Mouse (Mus musculus): Measurements from ENCODE around the gene Eef1a2.

Eef1a2 gene

DNA sequence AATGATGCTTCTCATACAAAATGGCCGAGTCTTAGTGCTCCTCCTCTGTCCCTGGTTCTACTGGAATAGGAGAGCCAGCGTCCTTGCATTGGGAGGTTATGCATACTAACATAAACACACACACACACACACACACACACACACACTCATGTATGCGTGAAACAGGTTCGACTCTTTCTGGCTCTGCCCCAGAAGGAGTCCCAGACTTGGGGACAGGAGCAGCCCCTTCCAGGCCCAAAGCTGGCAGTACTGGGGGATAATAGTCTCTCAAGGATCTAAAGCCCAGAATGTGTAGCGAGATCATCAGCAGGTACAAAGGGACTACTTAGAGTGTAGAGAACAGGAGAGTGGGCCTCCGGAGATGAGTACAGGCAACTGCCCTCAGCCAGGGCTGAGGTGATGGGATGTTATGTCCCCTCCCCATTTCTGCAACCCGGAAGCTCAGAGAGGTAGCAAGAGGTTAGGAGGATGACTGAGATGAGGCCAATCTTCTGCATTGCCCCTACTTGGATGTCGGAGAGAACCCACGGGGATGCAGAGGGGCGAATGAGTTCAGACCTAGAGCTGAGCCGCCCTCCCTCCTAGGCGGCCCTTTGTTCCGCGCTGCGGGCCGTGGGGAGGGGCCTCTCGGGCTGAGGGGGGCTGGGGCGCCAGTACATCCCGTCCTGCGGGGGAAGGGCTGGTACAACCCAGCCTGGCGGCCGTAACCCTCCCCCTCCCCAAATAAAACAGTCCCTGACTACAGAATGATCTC is 22.8 kb downstream of the Eef1a2 start:
- DNase-seq (ENCODE audit: low spot score in 2 of 2), result no peak

GRCm38 (mm10) chr2:181130245-181130644 is 26.6 kb downstream of the Eef1a2 start:
- DNase-seq (ENCODE audit: low spot score in 2 of 2), result no peak

GRCm38 (mm10) chr2:181128963-181129362 is 27.9 kb downstream of the Eef1a2 start:
- no peak for DNase-seq (ENCODE audit: low spot score in 2 of 2)

DNA sequence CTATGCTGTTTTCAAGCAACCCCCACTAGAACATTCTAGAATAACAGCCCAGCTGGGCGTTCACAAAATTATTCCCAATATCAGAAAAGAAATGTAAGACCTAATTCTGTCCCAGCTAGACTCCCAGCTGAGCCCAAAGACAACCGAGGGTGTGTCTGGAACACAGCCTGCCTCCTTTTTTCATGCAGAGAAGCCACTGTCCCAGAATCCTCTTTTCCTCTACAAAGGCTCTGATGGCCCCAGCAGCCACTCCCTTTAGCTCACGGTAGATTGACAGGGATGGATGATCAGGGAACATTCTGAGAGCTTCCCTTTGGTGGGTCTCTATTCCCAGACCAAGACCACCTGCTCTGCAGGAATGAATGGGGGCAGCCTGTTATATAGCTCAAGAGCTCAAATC is 29.0 kb downstream of the Eef1a2 start:
- no peak for DNase-seq (ENCODE audit: low spot score in 2 of 2)

GRCm38 (mm10) chr2:181125726-181126455 is 30.9 kb downstream of the Eef1a2 start:
- DNase-seq (ENCODE audit: low spot score in 2 of 2), result no peak

DNA sequence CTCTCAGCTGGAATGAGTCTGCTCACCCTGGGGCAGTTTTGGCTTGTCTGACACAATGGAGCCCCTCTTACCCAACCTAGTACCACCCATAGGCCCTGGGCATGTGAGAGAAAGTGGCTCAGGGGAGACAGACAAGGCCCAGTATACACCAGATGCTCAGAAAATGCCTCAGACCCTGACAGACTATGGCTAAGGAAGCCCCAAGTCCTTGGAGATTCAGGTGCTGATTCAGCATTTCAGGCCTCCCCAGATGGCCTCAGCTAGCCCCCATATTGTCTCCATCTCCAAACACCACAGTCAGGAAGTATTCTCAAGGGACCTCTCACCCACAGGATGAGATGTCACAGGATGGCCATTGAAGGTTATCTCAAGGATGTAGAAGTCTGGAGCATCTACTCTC is 34.2 kb downstream of the Eef1a2 start:
- DNase-seq (ENCODE audit: low spot score in 2 of 2), result no peak

DNA sequence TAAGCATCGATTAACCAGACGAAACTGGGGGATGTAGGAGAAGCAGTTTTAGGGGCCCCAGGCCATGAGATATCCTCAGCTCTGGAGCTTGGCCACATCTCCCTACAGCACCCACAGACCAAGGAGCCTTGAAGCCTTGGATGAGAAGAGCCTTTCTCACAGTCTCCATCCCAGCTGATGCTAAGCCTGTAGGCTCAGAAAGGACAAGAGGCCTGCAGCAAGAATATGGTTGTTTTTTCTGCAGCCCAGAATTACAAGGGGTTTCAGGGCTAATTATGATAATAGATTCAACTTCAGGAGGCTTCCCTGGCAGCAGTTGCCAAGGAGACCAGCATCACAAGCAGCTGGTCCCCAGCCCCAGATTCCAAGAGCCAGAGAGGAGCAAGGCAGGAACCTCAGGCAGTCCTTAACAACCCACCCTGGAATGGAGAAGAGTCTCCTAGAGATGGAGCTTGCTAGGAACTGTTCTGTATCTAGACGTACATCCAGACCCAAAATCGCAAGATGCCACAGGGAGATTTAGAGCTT is 35.8 kb downstream of the Eef1a2 start:
- no peak for DNase-seq (ENCODE audit: low spot score in 2 of 2)

DNA sequence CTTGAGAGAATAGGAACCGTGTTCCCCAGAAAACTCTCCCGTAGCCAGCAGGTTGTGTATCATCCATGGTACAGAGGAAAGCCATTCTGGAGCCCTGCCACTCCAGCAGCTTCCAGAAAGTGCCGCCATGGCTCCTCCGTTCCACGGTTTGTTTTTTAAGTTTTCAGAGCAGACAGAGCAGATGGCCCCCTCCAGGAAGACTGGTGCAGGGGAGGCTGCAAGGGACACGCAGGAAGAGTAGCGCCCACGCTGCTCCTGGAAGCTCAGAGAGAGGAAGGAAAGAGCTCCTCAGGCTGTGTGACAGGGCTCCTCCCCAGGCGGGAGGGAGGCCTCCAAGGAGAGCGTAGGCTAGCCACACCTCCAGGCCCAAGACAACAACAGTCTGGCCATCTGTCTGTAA is 36.9 kb downstream of the Eef1a2 start:
- no peak for DNase-seq (ENCODE audit: low spot score in 2 of 2)

- no peak for DNase-seq (ENCODE audit: low spot score in 2 of 2)
Measured at GRCm38 (mm10) chr2:181116436-181116835, 40.4 kb downstream of the Eef1a2 start.

- no peak for DNase-seq (ENCODE audit: low spot score in 2 of 2)
Measured at GRCm38 (mm10) chr2:181115367-181115766, 41.4 kb downstream of the Eef1a2 start.

DNA sequence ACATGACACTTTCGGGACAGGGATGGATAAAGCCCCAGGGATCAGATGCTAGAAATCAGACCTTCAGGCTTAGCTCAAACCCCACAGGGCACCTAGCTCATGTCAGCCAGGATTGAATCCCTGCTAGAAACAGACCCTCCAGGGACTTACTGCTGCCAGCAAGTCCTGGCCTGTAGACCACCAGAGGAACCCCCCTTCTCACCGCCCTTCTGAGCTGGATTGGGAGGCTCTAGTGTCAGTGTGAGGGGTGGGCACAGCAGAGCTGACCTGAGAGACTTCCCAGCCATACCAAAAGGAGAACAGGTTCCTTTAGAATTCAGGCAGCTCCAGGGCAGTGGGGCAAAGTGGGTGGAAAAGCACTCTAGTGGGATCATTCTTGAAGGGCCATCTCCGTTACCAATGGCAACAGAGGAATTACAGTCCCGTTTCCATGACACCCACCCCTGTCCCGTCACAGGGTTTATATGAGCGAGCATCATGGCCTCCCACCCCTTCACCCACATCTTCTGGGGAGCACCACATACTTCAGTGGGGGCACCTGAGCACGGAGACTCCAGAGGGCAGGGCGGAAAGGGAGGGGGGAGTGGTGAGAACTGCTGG is 43.0 kb downstream of the Eef1a2 start:
- no peak for DNase-seq (ENCODE audit: low spot score in 2 of 2)

- DNase-seq (ENCODE audit: low spot score in 2 of 2), result no peak
Measured at GRCm38 (mm10) chr2:181111665-181112064, 45.1 kb downstream of the Eef1a2 start.

- no peak for DNase-seq (ENCODE audit: low spot score in 2 of 2)
Measured at GRCm38 (mm10) chr2:181104111-181104510, 52.7 kb downstream of the Eef1a2 start.

DNA sequence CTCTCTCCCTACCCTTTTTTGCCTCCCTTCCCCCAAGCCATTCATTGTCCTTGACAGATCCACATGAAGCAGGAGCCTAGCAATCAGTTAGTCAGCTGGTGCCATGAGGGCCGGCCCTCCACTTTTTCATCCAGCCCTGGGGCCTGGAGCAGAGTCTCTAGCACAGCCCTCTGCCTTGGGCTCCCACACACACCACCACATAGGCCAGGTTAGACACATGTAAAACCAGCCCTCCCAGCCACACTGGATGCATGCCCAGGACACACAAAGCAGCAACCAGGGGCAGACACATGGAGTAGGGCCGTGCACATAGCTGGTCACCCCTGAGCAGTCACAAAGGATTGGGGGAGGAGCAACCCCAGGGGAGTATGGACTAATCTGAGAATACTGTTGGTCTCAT is 54.7 kb downstream of the Eef1a2 start:
- no peak for DNase-seq (ENCODE audit: low spot score in 2 of 2)

DNA sequence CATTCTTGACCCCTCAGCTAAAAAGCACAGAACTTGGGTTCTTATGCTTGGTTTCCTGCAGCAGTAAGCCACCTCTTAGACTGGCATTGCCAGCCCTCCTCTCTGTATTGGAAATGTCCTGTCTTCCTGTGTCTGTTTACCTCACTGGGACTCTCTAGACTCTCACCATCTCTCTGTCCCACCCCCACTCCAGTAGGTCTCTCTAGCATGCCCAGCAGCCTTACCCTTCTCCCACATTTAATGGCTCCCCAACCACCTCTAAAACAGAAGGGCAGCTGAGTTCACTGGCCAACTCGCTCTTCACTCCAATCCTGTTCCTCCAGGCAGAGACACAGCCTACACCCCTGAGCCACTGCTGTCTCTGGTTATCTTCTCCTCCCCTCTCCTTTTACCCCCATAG is 55.2 kb downstream of the Eef1a2 start:
- DNase-seq (ENCODE audit: low spot score in 2 of 2), result no peak

GRCm38 (mm10) chr2:181100087-181100486 is 56.7 kb downstream of the Eef1a2 start:
- no peak for DNase-seq (ENCODE audit: low spot score in 2 of 2)

Data from urinary bladder, postnatal 4 days (tissue).